Mouse (Mus musculus) heart, postnatal 10 days (tissue): ENCODE results near the gene Prtn3. TPM values are rescaled to one million over a fixed set of nuclear protein-coding genes. Genes with fewer than 3 reads are reported as not detected.
A peak's percentile ranks its signal among the peaks of the same experiment; 100 is the strongest.

Experiments used
- DNase-seq, 2 experiments: peaks; one replicate each; pipeline ENCODE4 v3.0.0; 2021
- intact Hi-C: fragments of 180-260 bp; cut with DNase I; formaldehyde crosslinking; loops from one replicate; pipeline ENCODE4 v1.15.1; 2025
- total RNA-seq, 2 experiments: library from RNA; stranded (reverse); gene quantifications; 2 replicates each; pipeline ENCODE4 v1.2.3; 2021

Gene Prtn3
- total RNA-seq, 2 experiments from 2014 or later = 0.55 TPM; not detected in 1

DNA sequence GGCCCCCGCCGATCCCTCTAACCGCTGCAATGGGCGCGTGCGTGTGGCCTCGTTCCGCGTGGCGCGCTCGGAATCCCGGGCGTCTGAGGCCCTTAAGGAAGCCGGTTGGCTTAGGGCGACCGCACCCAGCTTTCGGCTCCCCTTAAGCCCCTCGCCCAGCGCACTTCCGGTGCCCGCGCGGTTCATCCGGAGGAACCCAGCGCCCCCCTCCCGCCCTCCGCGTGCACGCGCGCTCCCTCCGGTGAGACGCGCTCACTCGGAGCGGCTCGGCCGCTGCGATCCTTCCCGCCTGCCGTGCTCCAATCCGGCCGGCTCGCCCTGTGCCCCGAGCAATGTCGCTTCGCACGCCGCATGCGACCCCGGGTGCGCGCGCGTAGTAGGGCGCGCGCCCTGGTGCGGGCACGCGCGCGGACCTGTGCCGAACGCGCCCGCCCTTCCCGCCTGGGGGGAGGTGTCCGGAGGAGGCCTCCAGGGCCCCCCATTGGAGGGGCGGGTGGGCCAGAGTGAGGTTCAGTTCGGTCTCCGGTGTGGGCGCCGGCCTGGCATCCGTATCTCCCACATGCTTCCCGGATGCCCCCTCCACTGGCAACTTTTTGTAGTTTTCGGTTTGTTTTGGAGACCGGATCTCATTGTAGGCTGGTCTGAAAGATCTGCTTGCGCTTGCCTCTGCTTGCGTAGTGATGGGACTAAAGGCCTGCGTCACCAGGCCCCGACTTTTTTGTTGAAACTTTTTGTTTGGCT is 19.3 kb upstream of the Prtn3 start:
- intact Hi-C loops = loop anchor here (5.0 kb wide), 1 partner anchor 287 kb away; the partner anchor contains the start of gene Cbarp
- peak; percentile 78 to 80 for DNase-seq

DNA sequence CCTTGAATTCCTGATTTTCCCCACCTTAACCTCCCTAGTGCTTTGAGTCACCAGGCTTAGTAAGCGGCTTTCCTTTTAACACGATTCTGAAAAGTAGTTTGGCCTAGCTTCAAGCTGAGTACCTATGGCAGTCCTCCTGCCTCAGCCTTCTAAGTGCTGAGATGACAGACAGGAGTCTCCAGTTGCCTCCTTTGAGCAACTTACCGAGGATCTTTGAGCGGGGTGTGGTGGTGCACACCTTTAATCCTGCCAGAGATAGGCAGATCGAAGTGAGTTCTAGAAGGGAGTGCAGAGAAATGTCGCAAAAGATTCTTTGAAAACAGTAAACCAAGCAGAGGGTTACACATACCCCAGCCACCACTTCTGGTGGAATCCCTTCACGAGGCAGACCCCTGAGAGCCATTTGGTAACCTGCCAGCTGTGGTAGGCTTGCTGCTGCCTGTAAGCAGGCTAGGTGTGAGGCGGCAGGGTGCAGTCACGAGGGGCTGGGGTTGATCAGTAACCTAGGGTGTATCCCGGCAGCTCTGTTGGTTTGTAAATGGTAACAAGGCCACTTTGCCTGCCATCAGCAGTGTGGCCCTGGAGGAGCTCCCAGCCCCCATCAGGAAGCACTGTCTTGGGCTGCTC is 18.6 kb upstream of the Prtn3 start:
- no peak for DNase-seq
- intact Hi-C loops = loop anchor here (5.0 kb wide), 1 partner anchor 287 kb away; the partner anchor contains the start of gene Cbarp

DNA sequence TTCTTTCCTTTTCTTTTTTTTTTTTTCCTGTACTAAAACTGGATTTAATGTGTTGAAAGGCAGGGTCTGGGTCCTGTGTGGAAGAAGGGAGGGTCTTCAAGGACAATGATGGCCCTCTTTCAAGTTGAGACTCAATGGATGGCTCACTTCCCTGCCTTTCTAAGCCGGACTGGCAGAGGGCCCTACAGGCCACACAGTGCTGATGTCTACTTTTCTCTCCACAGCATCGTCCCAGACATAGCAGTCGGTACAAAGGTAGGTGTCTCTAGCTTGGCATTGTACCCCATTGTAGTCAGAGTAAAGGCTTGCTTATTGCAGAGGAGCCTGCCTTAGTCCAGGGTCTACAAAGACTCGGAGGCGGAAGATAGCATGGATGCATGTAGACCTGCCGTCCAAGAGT is 18.0 kb upstream of the Prtn3 start:
- no peak for DNase-seq
- intact Hi-C loops = loop anchor here (5.0 kb wide), 1 partner anchor 286 kb away; the partner anchor contains the start of gene Cbarp

DNA sequence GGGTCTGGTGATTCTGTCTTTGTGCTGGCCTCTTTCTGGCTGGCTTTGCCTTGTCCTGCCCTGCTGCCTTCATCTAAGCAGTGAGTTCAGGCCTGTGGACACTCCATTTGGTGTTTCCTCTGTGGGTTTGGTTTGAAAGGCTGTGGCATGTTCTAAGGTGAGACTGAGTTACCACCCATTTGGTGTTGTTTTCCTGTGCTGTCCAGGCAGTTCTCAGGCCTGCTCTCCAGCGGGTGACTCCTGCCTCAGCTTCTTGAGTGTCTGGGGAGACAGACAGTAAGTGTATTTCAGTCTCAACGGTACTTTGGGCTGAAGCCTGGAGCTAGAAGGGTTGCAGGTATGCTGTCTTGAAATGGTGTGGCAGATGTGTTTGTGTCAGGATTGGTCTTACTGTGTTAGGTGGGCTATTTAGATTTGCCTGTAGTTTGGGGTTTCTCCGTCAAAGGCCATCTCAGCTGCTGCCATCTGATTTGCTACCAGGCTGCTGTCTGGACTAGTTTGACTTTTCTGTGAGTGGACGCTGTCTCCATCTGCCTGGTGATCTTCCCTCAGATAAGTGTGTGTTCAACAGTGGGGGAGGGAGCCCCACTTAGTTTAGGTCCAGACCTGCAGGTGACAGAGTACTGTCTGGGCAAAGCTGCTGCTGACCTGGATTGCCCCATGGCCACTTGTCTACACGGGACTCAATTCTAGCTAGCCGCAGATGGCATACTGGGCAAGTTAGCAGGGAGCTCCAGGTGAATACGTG is 17.4 kb upstream of the Prtn3 start:
- intact Hi-C loops = loop anchor here (5.0 kb wide), 1 partner anchor 285 kb away; the partner anchor contains the start of gene Cbarp
- DNase-seq = no peak

DNA sequence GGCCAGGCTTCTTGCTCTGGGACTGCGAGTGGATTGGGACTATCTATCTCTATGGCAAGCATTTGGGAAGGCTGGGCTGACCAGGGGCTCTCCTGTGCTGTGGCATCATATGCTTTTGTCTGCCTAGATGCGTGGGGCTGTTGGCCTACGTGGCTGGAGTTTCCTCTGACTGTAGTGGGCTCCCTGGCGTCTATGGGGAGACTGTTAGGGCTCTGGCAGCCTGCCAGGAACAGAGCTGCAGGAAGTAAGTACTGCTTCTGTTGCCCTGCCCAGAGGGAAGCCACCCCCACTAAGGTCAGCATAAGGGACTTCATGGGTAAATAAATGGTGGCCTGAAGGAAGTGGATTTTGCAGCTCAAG is 16.8 kb upstream of the Prtn3 start:
- DNase-seq = peak; percentile 77 to 81
- intact Hi-C loops = loop anchor here (5.0 kb wide), 1 partner anchor 285 kb away; the partner anchor contains the start of gene Cbarp

DNA sequence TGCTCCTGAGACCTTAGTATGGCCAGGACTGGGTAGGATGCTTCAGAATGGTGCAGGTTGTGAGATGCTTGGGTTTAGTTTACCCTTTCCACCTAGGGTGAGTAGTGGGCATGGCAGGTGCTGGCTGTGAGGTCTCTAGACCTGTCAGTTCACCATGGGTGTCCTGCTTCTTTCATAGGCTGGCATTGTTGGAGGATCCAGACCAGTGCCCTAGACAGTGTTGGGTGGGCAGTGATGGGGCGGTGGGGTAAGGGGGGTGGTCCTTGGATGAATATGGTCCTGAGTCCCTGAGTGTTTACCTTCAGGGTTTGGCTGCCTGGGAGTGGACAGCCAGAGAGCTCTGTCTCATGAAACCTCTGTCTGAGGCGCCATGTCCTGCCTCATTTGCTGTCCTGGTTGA is 16.4 kb upstream of the Prtn3 start:
- no peak for DNase-seq
- intact Hi-C loops = loop anchor here (5.0 kb wide), 1 partner anchor 284 kb away; the partner anchor contains the start of gene Cbarp

DNA sequence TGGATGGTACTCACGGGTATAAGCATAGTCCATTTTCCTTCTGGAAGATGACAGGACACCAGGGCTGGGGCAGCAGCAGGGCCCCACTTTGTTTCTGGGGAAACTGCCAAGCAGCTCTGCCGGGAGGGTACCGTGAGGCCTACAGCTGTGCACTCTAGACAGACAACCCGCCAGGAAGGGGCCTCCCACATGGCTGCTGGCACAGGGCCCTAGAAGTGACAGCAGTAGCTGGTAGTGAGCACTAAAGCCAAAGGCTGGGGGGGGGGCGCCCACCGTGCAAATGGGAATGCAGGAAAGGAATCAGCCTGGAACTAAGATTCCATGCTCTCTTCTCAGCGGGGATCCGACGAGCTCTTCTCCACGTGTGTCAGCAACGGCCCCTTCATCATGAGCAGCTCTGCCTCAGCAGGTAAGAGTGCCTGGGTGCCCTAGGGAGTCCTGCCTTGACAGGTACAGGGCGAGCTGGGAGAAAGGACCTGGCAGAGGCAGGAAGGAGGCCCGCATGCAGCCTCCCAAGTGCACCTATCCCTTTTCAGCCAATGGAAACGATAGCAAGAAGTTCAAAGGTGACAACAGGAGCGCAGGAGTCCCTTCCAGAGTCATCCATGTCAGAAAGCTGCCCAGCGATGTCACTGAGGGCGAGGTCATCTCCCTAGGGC is 15.7 kb upstream of the Prtn3 start:
- DNase-seq = peak; percentile 86 to 88
- intact Hi-C loops = loop anchor here (5.0 kb wide), 1 partner anchor 284 kb away; the partner anchor contains the start of gene Cbarp

DNA sequence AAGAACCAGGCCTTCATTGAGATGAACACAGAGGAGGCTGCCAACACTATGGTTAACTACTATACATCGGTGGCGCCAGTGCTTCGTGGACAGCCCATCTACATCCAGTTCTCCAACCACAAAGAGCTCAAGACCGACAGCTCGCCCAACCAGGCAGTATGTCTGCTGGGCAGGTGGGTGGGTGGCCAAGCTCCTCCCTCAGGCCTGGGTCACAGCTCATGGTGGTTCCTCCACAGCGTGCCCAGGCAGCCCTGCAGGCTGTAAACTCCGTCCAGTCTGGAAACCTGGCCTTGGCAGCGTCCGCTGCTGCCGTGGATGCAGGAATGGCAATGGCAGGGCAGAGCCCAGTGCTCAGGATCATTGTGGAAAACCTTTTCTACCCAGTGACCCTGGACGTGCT is 15.2 kb upstream of the Prtn3 start:
- intact Hi-C loops = loop anchor here (5.0 kb wide), 1 partner anchor 283 kb away; the partner anchor contains the start of gene Cbarp
- peak in 1 of 2 experiments; percentile 54 for DNase-seq

DNA sequence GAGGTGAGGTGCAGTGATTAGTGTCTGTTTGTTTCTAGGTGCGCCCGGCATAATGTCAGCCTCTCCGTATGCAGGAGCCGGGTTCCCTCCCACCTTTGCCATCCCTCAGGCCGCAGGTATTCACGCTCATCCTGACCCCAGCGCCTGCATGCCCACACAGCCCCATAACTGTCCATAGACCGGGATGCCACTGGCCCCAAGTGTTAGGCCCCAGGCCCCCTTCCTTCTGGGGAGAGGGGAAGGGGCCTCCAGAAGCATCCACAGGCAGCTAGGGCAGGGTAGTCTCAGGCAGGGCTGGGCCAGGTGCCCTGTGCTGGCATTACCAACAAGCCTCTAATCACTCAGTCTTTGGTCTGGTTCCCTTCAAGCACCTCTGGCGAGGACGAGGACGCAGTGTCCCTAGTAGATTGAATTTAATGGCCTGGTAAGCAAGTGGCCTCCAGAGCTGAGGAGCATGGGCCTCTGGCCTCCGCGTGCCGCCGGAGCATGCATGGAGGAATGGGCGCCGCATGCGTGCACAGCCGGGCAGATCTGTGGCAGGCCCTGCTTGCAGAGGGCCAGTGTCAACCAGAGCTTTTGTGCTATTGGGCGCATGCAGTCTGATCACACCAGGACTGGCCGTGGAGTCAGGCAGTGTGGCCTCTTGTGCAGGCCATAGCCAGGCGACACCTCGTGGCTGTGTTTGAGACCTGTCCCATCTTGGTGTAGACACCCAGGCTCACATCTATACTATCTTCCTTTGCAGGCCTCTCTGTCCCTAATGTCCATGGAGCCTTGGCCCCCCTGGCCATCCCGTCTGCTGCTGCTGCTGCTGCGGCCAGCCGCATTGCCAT is 14.0 kb upstream of the Prtn3 start:
- no peak for DNase-seq
- intact Hi-C loops = no loop called here

DNA sequence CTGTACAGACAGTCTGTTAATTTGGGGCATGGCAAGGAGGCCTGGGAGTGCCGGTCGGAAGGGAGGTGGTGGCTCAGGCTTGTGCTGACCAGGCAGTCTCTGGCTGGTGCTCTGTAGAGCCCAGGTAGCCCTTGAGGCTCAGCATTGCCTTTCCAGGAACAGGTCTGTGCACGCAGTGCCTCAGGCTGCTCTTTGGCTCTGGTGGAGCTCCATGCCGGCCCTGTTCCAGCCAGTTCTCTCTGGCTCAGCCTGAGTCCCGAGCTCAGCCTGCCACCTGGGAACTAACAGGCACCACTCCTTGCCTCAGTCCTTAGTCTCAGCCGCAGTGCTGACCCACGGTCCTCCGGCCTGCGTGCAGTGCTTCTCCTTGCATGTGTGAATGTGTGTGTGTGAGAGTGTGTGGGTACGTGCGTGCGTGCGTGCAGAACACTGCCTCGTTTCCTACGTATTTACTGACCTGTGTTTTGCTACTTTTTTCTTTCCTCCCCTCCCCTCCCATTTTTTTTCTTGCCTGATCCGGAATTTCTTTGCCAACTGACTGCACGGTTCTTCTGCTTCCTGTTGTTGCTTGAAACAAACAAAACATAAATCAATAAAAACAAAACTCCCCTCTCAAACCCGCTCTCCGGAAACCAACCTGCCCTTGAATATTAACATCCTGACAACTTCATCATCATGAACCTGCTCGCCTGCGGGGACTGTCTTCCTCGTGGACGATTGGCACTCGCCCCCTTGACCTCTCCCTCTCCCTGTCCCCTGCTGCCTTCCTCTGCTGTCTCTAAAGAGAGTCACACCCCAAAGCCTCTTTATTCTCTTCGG is 12.8 kb upstream of the Prtn3 start:
- intact Hi-C loops = no loop called here

DNA sequence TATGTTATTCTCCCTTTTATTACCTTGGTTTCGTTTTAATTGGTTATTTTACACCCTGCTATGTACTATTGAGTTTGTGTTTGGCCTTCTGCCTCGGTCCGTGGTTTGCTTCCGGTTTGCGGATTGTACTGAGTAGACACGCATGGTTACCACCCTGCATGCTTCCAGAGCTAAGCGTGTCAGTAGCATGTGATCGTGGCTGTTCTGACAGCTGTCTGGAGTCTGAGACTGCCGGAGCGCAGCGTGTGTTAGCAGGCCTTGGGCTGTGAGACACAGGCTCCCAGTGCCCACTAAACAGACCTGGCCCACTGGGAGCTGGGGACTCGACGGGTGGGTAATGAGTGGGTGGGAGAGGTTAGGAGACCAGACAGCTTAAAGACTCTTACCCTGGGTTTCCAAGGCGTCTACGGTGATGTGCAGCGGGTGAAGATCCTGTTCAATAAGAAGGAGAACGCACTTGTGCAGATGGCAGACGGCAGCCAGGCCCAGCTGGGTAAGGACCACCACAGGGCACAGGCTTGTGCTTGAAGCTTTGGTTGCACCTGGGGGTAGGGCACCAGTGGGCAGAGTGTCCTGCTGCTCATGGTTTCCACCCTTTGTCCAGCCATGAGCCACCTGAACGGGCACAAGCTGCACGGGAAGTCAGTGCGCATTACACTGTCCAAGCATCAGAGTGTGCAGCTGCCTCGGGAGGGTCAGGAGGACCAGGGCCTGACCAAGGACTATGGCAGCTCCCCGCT is 12.1 kb upstream of the Prtn3 start:
- intact Hi-C loops = no loop called here
- DNase-seq = no peak

More for the DNA sequence above, 12.8 kb upstream of the Prtn3 start:
- no peak for DNase-seq

DNA sequence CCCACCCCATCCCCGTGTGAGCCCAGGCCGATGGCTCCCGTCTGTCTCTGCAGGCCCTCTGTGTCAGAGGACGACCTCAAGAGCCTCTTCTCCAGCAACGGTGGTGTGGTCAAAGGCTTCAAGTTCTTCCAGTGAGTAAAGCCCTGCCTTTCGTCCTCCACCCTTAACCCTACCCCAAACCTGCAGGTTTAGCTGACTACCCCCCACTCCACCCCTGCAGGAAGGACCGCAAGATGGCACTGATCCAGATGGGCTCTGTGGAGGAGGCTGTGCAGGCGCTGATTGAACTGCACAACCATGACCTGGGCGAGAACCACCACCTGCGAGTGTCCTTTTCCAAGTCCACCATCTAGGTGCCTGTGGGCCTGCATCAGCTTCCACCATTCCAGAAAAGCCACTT is 11.4 kb upstream of the Prtn3 start:
- intact Hi-C loops = no loop called here
- no peak for DNase-seq

DNA sequence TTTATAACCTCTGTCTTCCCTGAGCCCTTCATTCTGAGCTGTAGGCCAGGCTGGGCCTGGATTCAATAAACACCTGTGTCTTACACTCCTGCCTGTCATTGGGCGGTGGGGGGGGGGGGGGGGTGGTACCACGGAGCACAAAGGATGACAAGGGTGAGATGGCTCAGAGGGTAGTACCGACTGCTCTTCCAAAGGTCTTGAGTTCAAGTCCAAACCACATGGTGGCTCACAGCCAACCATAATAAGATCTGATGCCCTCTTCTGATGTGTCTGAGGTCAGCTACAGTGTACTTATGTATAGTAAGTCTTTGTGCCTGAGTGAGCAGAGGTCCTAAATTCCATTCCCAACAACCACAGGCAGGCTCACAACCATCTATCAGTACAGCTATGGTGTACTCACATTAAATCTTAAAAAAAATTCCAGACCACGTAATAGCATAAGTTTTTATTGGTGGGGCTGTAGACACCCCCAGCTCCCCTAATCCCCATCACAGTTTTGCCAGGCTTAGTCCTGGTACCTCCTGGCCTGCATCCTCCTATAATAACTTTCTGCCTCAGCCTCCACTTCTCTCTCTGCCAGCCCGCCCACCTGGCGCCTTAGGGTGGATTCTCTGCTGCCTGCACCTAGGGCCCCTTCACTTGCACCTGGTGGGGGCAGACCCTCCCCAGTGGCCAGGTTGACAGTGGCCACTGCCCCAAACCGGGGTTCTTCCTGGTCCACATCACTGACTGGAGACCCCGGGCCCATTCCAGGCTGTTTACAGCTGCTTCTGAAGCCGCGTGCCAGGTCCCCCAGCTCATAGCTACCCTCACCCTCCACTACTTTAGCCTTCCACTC is 9.7 kb upstream of the Prtn3 start:
- intact Hi-C loops = loop anchor here (5.0 kb wide), 1 partner anchor 32 kb away; no protein-coding TSS in a partner anchor
- no peak for DNase-seq

DNA sequence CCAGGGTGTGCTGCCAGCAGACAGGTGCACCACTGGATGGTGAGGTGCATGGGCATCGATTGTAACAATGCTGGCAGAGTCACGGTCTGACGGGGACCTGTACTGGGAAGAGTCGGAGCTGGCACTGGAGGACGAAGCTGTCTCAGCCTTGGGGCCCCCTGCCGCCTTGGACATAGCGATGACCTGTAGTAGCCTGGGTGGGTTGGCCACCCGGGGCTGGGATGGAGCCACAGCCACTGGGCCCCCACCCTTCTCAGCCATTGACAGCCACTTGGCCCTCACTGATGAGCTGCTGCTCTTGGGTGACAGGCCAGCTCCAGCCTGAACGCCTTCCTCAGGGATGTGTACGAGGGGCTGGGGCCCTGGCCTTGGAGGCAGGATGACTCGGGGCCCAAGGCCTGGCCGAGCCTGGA is 9.1 kb upstream of the Prtn3 start:
- intact Hi-C loops = loop anchor here (5.0 kb wide), 1 partner anchor 33 kb away; no protein-coding TSS in a partner anchor

DNA sequence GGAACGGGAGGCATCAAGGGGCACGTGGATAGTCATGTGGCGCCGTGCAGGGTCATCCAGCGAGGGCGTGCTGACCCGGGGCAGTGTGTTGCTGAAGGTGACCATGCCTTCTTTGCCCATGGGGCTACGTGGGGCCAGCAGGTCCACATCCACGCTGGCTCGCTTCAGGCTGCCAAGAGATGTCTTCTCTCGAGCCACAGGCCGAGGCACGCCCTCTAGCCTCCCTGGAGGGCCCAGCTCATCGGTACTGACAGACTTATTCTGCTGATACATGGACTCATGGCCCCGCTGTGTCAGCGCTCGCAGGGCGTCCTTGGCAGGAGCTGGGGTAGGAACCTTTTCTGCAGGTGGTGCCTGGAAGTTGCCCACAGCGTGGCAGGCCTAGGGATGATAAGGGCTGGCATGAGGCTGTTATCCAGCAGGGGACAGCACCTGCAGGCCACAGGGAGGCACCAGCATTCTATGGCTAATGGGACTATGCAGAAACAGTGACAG is 8.4 kb upstream of the Prtn3 start:
- DNase-seq = peak; percentile 54

More for the DNA sequence above, 9.1 kb upstream of the Prtn3 start:
- DNase-seq = no peak

DNA sequence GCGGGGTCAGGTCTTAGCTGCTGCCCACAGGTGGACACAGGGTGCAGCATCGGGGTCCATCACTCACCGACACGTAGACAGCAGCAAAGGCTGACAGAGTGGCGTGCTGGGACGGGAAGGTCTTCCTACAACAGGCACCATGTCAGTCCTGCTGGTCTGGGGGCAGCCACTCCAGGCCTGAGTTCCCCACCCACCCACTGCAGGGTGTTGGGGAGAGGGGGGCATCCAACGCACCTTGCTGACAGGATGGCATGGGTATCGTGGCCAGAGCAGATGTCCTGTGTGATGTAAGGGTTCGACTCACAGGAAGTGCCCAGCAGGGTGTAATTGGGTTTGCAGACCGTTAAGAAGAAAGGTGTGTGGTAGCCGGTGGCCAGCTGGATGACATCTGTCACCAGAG is 7.7 kb upstream of the Prtn3 start:
- intact Hi-C loops = loop anchor here (5.0 kb wide), 1 partner anchor 34 kb away; no protein-coding TSS in a partner anchor
- no peak for DNase-seq

More for the DNA sequence above, 8.4 kb upstream of the Prtn3 start:
- intact Hi-C loops = loop anchor here (5.0 kb wide), 1 partner anchor 34 kb away; no protein-coding TSS in a partner anchor

DNA sequence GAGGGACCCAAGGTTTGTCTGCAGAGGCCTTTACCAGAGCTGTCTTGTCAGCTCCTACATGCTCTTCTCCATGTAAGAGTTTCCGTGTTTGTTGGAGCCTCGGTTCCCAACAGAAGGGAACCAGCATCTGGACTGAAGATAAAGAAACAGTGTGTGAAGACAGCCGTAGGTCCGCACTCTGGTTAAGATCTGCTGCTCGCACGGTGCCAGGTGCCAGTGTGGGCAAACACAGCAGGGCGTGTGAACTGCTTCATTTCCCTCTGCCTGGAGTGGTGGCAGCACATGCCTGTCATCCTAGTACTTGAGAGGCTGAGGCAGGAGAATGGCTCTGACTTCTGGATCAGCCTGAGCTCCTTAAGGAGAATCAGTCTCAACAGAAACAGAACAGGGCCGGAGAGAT is 2.4 kb upstream of the Prtn3 start:
- intact Hi-C loops = no loop called here
- no peak for DNase-seq
